Mouse (Mus musculus) Muller cell, postnatal 12 days (primary cell): ENCODE data around the gene Serpina3k.
"Not testable (repeated sequence)": the region's sequence is repeated elsewhere in the genome, so short reads cannot be mapped to it uniquely, and the experiment has no call there.

Experiments
- DNase-seq: peaks from one replicate; pipeline ENCODE4 v3.0.0-alpha.2; 2015; ENCODE audit errors: inconsistent ontology term

Serpina3k gene

DNA sequence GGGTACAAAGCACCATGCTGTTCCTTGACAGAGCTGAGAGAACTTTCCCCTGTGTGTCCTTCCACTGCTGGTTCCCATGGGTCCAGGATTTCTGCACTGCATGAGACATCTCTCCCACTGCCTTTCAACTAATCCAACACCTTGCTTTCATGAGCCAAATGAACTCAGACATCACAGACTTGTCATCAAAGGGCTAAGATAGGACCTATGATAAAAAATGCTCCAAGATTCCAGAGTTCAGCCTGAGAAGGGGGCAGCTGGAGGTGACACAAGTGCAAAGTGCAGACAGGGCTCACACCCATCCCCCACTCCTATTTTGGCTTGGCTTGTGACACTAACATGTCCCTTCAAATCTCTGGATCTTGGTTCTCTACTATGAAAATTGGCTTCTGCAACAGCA, 50.2 kb downstream of the Serpina3k start:
- no peak for DNase-seq

DNA sequence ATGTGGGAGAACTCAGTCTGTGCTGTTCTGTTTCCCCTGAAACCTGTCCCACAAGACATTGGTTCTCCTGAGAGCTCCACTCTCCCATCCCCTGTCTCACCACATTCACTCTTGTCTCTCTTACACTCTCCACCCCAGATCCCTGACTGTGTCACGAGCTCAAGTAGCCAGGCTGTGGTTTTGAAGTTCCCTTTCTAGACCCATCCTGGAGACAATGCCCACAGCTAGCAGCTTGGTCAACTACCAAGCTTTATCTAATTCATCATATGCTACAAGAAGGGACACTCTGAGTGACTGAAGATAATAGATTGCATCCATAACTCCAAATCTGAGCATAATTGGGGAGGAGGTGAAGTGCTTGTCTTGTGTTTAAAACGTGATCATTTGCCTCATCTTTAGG, 52.8 kb downstream of the Serpina3k start:
- not testable (repeated sequence) for DNase-seq
